Mouse (Mus musculus) bone marrow macrophage, adult 2 months (primary cell): ENCODE measurements around the gene Ccdc152.

ENCODE experiments used
- CTCF ChIP-seq: IDR thresholded peaks from 2 replicates; pipeline ENCODE4 v1.5.1; 2012; ENCODE audit warnings: low read depth, mild to moderate bottlenecking, low read length, moderate library complexity
- POLR2A ChIP-seq: IDR thresholded peaks from 2 replicates; pipeline ENCODE4 v1.6.1; 2012; ENCODE audit warnings: mild to moderate bottlenecking, low read depth, low read length, borderline replicate concordance

- TF ChIP-seq CTCF (no peak), POLR2A (no peak)
These were observed 17.3 kb downstream of the Ccdc152 start for GRCm38 (mm10) chr15:3286032-3286431.
